Mouse (Mus musculus) heart, embryonic 15.5 days (tissue): ENCODE data around the gene Mdfi. TPM values are rescaled to one million over a fixed set of nuclear protein-coding genes. Genes with fewer than 3 reads are reported as not detected.

Experiments used
- ATAC-seq: fragments of 200-750 bp; cut with Nextera tagmentation; replicated peaks from 2 replicates; pipeline ENCODE4 v1.8.0; 2017; ENCODE audit warnings: low read depth, moderate TSS enrichment; ENCODE audit not compliant: insufficient number of reproducible peaks, insufficient read depth, low FRiP score
- H3K27ac ChIP-seq: fragments of 300-500 bp; sonication (generic); 2 replicates; pipeline ENCODE4 v1.5.1; 2015; ENCODE audit warnings: mild to moderate bottlenecking, inconsistent platforms
- H3K27me3 ChIP-seq: fragments of 300-500 bp; sonication (generic); 2 replicates; pipeline ENCODE4 v1.6.1; 2015; ENCODE audit warnings: inconsistent platforms
- H3K36me3 ChIP-seq: fragments of 300-500 bp; sonication (generic); 2 replicates; pipeline ENCODE4 v1.6.1; 2015; ENCODE audit warnings: mild to moderate bottlenecking, inconsistent platforms
- H3K4me1 ChIP-seq: fragments of 300-500 bp; sonication (generic); replicated peaks from 2 replicates; pipeline ENCODE4 v1.6.1; 2015; ENCODE audit warnings: inconsistent platforms
- H3K4me2 ChIP-seq: fragments of 300-500 bp; sonication (generic); 2 replicates; pipeline ENCODE4 v1.6.1; 2015; ENCODE audit warnings: inconsistent platforms, mild to moderate bottlenecking, moderate library complexity
- H3K4me3 ChIP-seq: fragments of 300-500 bp; sonication (generic); 2 replicates; pipeline ENCODE4 v1.5.1; 2015; ENCODE audit warnings: mild to moderate bottlenecking, inconsistent platforms
- H3K9ac ChIP-seq: fragments of 300-500 bp; sonication (generic); 2 replicates; pipeline ENCODE4 v1.6.1; 2015; ENCODE audit warnings: mild to moderate bottlenecking, inconsistent platforms
- H3K9me3 ChIP-seq: fragments of 300-500 bp; sonication (generic); replicated peaks from 2 replicates; pipeline ENCODE4 v1.6.1; 2016; ENCODE audit warnings: inconsistent platforms
- WGBS: fragments of 180-500 bp; shearing (Covaris S2); methylation state at CpG from one replicate; pipeline ENCODE4 v1.1.7; 2015; ENCODE audit warnings: mixed read lengths; 5-methylcytosine and 5-hydroxymethylcytosine counted together
- polyA plus RNA-seq: library from polyadenylated mRNA; unstranded; fragments of >200 nt; fragmentation: Nextera tagmentation; extraction: Ambion mirVana; gene quantifications from 2 replicates; pipeline ENCODE4 v1.2.1, GENCODE M21; 2015

The Mdfi gene
- polyA plus RNA-seq, 1 experiment from 2014 or later, result 7.9 TPM

DNA sequence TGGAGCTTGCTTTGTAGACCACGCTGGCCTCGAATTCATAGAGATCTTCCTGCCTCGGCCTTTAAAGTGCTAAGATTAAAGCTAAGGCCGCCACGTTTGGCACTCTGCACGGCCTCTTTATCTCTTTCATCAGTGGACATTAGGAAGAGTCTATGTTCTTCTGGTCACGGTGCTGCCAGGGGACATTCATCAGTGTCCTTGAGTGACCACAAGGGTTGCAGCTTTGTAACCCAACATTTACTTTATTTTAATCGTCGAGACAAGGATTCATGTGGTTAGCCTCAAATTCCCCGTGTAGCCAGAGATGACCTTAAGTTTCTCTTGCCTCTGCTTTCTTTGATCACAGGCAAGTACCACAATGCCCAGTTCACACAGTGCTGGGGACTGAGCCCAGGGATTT lies 54.0 kb downstream of the Mdfi start:
- H3K27ac ChIP-seq, result no peak overlapping the region
- H3K4me3 ChIP-seq, result no peak overlapping the region
- no peak overlapping the region for H3K4me2 ChIP-seq
- no peak for ATAC-seq
- 79% methylated on average over 10 of the region's 10 CpGs for WGBS
- 0 out of 2 replicates have a peak, but pooled peaks cover 12% of the 10 kb centered on the region for H3K4me1 ChIP-seq
- no peaks in the 10 kb centered on the region for H3K36me3 ChIP-seq
- H3K9ac ChIP-seq, result no peak overlapping the region
- H3K9me3 ChIP-seq, result no peaks in the 10 kb centered on the region
- no peaks in the 10 kb centered on the region for H3K27me3 ChIP-seq

DNA sequence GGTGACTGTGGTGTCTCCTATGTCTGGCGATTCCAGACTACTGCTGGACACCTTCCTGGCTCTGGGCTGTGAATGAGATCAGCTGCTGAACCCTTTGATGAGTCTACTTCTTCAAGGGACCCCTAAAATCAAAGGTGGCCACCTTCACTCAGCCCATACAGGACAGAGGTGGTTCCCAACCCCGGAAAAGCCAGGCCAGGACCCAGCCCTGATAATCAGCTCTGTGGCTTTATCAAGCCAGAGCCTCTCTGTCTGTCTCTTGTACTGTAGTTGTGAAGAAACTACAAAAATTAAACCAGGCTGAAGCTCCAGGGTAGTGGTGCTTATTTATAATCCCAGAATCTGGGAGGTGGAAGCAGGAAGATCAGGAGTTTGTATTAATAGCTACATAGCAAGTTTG lies 57.4 kb downstream of the Mdfi start:
- Histone ChIP-seq H3K36me3 (no peaks in the 10 kb centered on the region), H3K4me2 (no peak overlapping the region), H3K4me1 (peaks cover 6% of the 10 kb centered on the region; the same call in 1 of the 2 replicates), H3K27ac (no peak overlapping the region), H3K9me3 (no peaks in the 10 kb centered on the region), H3K4me3 (no peak overlapping the region), H3K9ac (no peak overlapping the region), H3K27me3 (no peaks in the 10 kb centered on the region)
- 36% methylated on average over 2 of the region's 2 CpGs for WGBS
- ATAC-seq, result no peak

DNA sequence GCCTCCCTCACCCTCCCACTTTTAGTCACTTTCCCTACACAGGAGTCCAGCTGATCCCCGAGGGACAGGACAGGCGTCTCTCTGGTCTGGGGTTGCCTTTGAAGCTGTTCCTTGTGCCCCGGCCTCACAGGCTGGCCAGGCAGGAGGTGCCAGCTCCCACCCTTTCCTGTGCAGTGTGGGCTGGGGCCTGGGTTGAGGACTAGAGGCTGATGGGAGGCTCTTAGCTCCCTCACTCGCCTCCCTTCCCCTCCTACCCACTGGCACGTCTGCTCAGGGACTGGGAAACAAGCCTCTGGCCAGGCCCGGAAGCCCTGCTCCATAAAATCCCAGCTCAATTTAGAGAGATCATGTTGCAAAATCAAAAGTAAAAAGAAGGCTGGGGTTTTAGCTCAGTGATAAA lies 60.9 kb downstream of the Mdfi start:
- ATAC-seq, result no peak
- Histone ChIP-seq H3K4me3 (no peak overlapping the region), H3K27ac (no peak overlapping the region), H3K36me3 (no peaks in the 10 kb centered on the region), H3K4me1 (peaks cover 15% of the 10 kb centered on the region), H3K9ac (no peak overlapping the region), H3K27me3 (no peaks in the 10 kb centered on the region), H3K9me3 (no peaks in the 10 kb centered on the region), H3K4me2 (no peak overlapping the region)
- WGBS, result 61% methylated on average over 6 of the region's 6 CpGs

DNA sequence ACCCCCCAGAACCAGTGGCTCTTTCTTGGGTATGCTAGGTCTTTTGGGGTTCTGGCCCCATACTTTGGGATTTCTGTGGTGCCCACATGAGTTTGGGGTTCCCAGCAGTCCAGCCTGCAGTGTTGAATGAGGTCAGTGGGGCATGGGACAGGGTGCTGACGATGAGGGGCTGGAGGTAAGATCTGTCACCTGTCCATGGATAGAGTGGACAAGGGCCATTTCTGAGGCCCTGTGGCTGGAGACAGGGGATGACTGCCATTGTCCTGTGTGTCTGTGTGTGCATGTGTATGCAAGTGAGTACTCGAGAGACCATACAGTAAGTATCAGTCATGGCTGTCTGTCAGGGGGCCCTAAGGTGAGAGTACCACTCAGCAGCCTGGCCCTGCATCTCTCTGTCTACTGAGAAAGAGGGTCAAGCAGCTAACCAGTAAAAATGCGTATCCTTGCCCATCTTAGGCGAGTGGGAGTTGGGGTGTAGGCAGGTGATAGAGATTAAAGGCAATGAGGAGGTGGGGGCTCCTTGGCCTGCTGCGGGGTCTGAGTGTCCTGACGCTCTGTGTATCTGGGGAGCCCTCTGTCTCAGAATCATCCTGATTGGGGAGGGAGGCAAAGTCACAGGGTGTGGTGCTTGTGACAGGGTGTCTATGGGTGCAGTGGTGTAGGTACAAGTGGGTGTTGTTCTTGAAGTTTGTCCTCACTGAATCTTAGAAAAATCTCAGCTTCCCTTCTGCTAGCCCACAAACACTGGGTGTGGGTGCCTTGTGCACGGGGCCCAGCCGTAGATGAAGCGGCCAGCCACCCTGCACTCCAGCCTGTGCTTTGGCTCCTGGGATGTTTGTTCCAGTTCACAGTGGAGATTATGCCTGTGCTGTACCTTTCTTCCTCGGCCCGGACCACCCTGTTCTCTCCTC lies 64.8 kb downstream of the Mdfi start:
- no peak overlapping the region for H3K9ac ChIP-seq
- no peaks in the 10 kb centered on the region for H3K9me3 ChIP-seq
- H3K36me3 ChIP-seq, result no peaks in the 10 kb centered on the region
- WGBS, result 78% methylated on average over 11 of the region's 11 CpGs
- no peak overlapping the region for H3K4me2 ChIP-seq
- H3K27ac ChIP-seq, result no peak overlapping the region
- peaks cover 22% of the 10 kb centered on the region for H3K4me1 ChIP-seq
- H3K4me3 ChIP-seq, result no peak overlapping the region
- ATAC-seq, result no peak
- H3K27me3 ChIP-seq, result no peaks in the 10 kb centered on the region

DNA sequence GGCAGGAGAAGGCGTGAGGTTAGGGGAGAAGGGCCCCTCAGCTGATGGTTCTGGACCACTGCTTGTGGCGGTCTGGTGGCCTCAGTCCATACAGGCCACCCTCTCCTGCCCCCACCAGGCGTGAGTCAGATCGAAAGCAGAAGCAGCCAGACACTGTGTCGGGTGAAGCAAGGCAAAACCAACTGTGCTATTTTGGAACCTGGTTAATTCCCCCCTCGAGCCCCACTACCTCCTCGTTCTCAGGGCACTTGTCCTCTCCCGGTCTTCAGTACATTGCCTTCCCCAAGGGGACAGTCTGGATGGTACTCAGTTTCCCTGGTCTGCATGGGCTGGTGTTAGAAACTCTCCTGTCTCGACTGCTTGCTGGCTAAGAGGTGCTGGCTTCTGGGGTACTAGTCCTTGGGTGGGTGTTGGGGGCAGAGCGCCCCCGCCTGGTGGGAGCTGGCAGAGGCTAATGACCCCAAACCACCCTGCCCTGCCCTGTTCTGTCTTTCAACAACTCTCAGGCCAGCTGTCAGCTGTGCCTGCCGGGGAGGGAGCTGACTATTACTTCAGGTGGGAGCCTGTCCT lies 65.7 kb downstream of the Mdfi start:
- peak overlapping the region; percentile 31 for H3K4me2 ChIP-seq
- no peak overlapping the region for H3K27ac ChIP-seq

DNA sequence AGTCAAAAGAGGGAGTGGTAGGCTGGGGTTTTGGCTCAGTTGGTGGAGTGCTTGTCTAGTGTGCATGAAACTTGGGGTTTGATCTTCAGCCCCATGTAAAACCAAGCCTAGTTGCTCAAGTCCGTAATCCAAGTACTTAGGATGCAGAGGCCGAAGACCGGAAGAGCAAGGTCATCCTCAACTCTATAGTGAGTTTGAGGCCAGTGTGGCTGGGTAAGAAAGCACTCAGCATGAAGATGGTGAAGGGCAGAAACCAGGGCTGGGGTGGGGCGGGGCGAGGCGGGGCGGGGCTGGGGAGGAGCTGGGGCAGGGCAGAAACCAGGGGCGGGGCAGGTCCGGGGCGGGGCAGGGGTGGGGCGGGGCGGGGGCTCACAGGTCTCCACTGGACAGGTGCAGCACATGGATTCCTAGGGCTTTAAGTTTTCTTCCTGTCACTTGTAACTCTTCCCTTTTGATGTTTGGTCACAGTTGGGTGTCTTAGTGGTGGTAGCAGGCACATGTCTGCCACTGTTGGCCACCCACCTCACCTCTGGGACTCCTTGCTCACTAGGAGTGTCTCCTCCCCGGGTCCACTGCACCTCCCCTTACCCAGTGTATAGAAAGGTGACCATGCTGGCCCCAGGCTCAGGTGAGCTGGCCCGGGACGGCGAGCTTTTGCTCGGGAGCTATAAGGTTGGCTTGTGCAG lies 66.9 kb downstream of the Mdfi start:
- 48% methylated on average over 15 of the region's 17 CpGs for WGBS
- ATAC-seq, result no peak
- Histone ChIP-seq H3K27me3 (no peaks in the 10 kb centered on the region), H3K9me3 (no peaks in the 10 kb centered on the region), H3K4me3 (no peak overlapping the region), H3K9ac (no peak overlapping the region), H3K4me2 (no peak overlapping the region), H3K27ac (no peak overlapping the region), H3K4me1 (peaks cover 37% of the 10 kb centered on the region), H3K36me3 (no peaks in the 10 kb centered on the region)

More for the DNA sequence above, 65.7 kb downstream of the Mdfi start:
- Histone ChIP-seq H3K4me3 (no peak overlapping the region), H3K36me3 (no peaks in the 10 kb centered on the region), H3K9ac (no peak overlapping the region), H3K9me3 (no peaks in the 10 kb centered on the region), H3K27me3 (no peaks in the 10 kb centered on the region), H3K4me1 (peaks cover 25% of the 10 kb centered on the region)
- 28% methylated on average over 12 of the region's 12 CpGs for WGBS
- no peak for ATAC-seq

DNA sequence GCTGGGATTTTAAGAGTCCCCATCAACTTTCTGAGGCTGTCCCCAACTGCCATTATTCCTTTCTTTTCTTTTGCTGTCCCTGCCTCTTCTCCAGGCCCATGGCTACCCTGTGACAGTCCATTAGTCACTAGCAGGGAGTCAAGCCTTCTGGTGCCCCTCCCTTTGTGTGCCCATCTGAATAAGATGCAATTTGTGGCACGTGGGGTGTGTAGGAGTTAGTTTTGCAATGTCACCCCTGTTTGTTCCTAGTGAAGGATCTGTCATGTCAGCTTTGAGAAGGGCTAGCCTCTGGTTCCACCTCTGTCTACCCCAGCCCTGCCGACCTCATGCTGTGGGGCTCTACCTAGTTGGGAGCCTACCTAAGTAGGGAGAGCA lies 67.4 kb downstream of the Mdfi start:
- peaks cover 42% of the 10 kb centered on the region for H3K4me1 ChIP-seq
- 71% methylated on average over 2 of the region's 2 CpGs for WGBS
- no peak for ATAC-seq

DNA sequence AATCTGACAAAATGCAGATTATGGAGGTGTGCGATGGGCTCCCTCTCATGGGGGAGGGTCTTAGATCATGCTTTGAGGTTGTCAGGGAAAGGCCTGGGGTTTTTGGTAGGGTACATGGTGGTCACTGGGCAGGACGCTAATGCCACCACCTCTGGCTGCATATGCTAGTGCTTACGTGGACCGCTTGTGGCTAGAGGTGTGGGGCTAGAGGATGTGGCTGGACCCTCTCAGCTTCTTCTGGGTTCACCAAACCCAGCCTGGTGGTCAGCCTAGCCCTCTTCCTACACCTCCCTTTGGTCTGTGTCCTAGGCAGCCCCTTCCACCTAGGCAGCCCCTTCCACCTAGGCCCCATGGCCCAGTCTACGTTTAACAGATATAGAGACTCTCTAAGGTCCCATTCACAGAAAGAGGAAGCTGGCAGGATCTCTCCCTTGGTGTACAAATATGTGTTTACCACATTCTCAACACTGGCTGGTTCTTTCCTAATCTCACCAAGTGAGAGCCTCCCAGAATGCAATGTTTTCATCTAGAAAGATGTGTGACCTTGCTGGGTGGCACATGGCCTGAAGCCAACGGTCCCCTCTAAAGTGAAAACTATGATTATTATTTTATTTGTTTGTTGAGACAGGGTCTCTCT lies 68.0 kb downstream of the Mdfi start:
- 84% methylated on average over 6 of the region's 6 CpGs for WGBS
- H3K4me1 ChIP-seq, result peaks cover 45% of the 10 kb centered on the region
- no peak for ATAC-seq
- H3K9ac ChIP-seq, result no peak overlapping the region
- no peaks in the 10 kb centered on the region for H3K9me3 ChIP-seq
- no peak overlapping the region for H3K4me3 ChIP-seq
- no peaks in the 10 kb centered on the region for H3K36me3 ChIP-seq
- H3K27me3 ChIP-seq, result no peaks in the 10 kb centered on the region
- H3K4me2 ChIP-seq, result no peak overlapping the region
- no peak overlapping the region for H3K27ac ChIP-seq

More for the DNA sequence above, 67.4 kb downstream of the Mdfi start:
- H3K27ac ChIP-seq, result no peak overlapping the region
- H3K9me3 ChIP-seq, result no peaks in the 10 kb centered on the region
- H3K4me3 ChIP-seq, result no peak overlapping the region
- no peak overlapping the region for H3K9ac ChIP-seq
- H3K27me3 ChIP-seq, result no peaks in the 10 kb centered on the region
- H3K4me2 ChIP-seq, result no peak overlapping the region
- no peaks in the 10 kb centered on the region for H3K36me3 ChIP-seq

DNA sequence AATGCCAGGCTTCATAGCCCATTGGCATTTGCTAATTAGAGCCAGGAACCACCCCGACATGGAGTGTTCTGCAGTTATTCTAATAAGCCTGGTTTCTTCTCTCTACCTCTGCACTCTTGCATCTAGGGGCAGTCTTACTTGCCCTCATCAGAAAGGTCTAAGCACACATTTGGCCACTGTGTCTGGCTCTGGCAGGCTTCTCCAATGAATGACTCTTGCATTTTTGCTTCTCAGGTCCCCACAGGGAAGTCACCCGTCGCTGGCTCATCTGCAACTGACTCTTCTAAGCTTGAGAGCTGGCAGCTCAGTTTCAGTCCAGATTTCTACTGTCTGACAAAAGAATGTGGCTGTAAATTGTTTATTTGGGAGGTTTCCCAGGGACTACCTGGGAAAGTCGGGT lies 68.5 kb downstream of the Mdfi start:
- Histone ChIP-seq H3K36me3 (no peaks in the 10 kb centered on the region), H3K4me2 (no peak overlapping the region), H3K9ac (no peak overlapping the region), H3K4me3 (no peak overlapping the region), H3K9me3 (no peaks in the 10 kb centered on the region), H3K27ac (no peak overlapping the region), H3K27me3 (no peaks in the 10 kb centered on the region), H3K4me1 (peaks cover 46% of the 10 kb centered on the region)
- 72% methylated on average over 4 of the region's 4 CpGs for WGBS
- ATAC-seq, result no peak
